Mouse (Mus musculus): ENCODE data around the gene Cntn4. TPM values are rescaled to one million over a fixed set of nuclear protein-coding genes. Genes with fewer than 3 reads are reported as not detected.

Cntn4 gene
- polyA plus RNA-seq, 1 experiment from 2014 or later = 0.29 TPM

DNA sequence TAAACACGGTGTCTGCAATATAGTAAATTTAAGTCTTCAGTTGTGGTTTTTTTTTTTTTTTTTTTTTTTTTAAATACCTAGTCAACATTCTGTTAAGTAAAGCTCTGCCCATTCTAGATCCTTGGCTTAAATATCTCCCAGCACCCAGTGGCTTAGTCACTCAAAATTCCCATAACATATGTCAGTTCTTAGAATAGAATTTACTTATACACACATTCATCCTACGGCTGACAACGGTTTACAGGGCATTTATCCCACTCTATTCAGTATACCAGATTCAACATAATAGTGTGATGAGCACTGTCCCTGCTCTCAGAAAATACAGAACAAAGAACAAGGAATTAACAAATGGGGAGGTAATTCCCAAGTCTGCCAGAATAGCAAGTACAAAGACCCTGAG is 939.6 kb downstream of the Cntn4 start:
- WGBS = 86% methylated on average over 3 of the region's 3 CpGs
- Histone ChIP-seq H3K36me3 (ENCODE audit: control insufficient read depth, insufficient read depth, low read length) (no peaks in the 10 kb centered on the region), H3K4me3 (ENCODE audit: low read length) (no peak overlapping the region), H3K4me2 (ENCODE audit: low read depth, low read length) (no peak overlapping the region), H3K9me3 (ENCODE audit: control insufficient read depth, low read length) (no peaks in the 10 kb centered on the region), H3K4me1 (ENCODE audit: control insufficient read depth, insufficient read depth, low read length) (no peaks in the 10 kb centered on the region), H3K27ac (ENCODE audit: low read length) (no peak overlapping the region), H3K9ac (ENCODE audit: low read depth, low read length) (no peak overlapping the region), H3K27me3 (replicated peaks; ENCODE audit: control insufficient read depth, insufficient read depth, low read length) (no peaks in the 10 kb centered on the region)
- no peak for ATAC-seq

GRCm38 (mm10) chr6:106621188-106621749 is 943.8 kb downstream of the Cntn4 start:
- Histone ChIP-seq H3K4me3 (ENCODE audit: low read length) (no peak overlapping the region), H3K4me1 (ENCODE audit: control insufficient read depth, insufficient read depth, low read length) (no peaks in the 10 kb centered on the region), H3K9me3 (ENCODE audit: control insufficient read depth, low read length) (no peaks in the 10 kb centered on the region), H3K36me3 (ENCODE audit: control insufficient read depth, insufficient read depth, low read length) (no peaks in the 10 kb centered on the region), H3K4me2 (ENCODE audit: low read depth, low read length) (no peak overlapping the region), H3K27me3 (replicated peaks; ENCODE audit: control insufficient read depth, insufficient read depth, low read length) (no peaks in the 10 kb centered on the region), H3K9ac (ENCODE audit: low read depth, low read length) (no peak overlapping the region), H3K27ac (ENCODE audit: low read length) (no peak overlapping the region)
- 74% methylated on average over 5 of the region's 5 CpGs for WGBS
- no peak for ATAC-seq

GRCm38 (mm10) chr6:106643026-106643425 is 965.6 kb downstream of the Cntn4 start:
- 78% methylated on average over 3 of the region's 3 CpGs for whole genome bisulfite sequencing
- Histone ChIP-seq H3K4me2 (ENCODE audit: low read depth, low read length) (no peak overlapping the region), H3K27ac (ENCODE audit: low read length) (no peak overlapping the region), H3K36me3 (ENCODE audit: control insufficient read depth, insufficient read depth, low read length) (no peaks in the 10 kb centered on the region), H3K9me3 (ENCODE audit: control insufficient read depth, low read length) (no peaks in the 10 kb centered on the region), H3K4me3 (ENCODE audit: low read length) (no peak overlapping the region), H3K9ac (ENCODE audit: low read depth, low read length) (no peak overlapping the region), H3K4me1 (ENCODE audit: control insufficient read depth, insufficient read depth, low read length) (no peaks in the 10 kb centered on the region), H3K27me3 (replicated peaks; ENCODE audit: control insufficient read depth, insufficient read depth, low read length) (no peaks in the 10 kb centered on the region)
- no peak for ATAC-seq

GRCm38 (mm10) chr6:106645496-106646211 is 968.2 kb downstream of the Cntn4 start:
- Histone ChIP-seq H3K4me2 (ENCODE audit: low read depth, low read length) (no peak overlapping the region), H3K9me3 (ENCODE audit: control insufficient read depth, low read length) (no peaks in the 10 kb centered on the region), H3K27ac (ENCODE audit: low read length) (no peak overlapping the region), H3K27me3 (replicated peaks; ENCODE audit: control insufficient read depth, insufficient read depth, low read length) (no peaks in the 10 kb centered on the region), H3K9ac (ENCODE audit: low read depth, low read length) (no peak overlapping the region), H3K4me1 (ENCODE audit: control insufficient read depth, insufficient read depth, low read length) (no peaks in the 10 kb centered on the region), H3K36me3 (ENCODE audit: control insufficient read depth, insufficient read depth, low read length) (no peaks in the 10 kb centered on the region), H3K4me3 (ENCODE audit: low read length) (no peak overlapping the region)
- ATAC-seq = no peak
- 33% methylated on average over 5 of the region's 5 CpGs for WGBS

DNA sequence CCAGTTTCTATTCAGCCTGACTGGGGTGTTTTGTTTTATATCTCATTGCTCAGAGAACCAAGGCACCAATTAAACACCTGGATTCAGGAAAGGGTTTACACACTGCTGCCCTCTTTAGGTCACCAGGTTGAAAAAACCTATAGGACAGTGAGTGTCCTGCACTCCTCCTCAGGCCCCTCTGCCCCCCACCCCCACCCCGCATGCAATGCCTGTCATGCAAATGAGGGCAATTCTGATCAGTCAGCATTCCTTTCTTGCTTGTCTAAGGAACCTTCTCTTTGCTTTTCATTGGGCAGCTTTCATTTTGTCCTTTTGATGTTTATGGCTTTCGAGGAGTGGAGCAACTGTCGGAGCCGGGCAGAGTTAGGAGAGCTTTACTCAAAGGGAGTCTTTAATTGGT is 969.5 kb downstream of the Cntn4 start:
- WGBS = 15% methylated on average over 4 of the region's 4 CpGs

DNA sequence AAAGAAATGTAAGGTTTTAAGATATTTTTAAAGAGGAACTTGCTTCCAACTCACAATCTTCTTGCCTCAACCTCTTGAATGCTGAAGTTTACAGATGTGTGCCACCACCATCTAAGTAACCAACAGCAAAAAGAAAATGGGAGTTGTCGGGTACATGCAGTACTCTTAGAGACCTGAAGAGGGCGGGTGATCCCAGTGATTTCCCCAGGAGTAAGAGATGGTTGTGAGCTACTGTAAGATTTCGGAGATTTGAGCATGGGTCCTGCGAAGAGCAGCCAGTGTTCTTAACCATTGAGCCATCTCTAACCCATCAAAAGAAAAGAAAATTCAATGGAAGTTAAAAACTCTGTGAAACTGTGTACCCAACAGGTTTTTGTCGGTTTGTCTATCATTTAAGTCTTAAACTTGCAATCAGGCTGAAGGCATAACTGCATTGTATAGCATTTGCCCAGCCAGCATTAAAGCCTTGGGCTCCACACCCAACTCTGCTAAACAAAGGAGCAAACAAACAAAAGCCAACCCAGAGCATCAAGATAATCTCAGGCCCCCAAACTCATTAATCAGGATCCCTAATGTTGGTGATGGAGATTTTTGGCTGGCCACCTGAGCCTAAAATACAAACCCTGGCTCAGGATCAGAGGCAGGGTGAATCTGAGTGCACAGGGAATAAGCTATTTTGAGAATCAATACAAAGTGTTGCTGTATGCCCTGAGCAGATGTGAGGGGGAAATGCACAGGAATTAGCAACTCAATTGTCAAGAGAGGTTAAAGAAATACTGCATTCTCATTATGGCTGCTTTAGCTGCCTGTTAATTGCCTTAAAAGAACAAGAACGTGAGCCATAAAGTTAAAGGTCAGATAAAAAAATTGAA is 986.6 kb downstream of the Cntn4 start:
- Histone ChIP-seq H3K9me3 (ENCODE audit: control insufficient read depth, low read length) (no peaks in the 10 kb centered on the region), H3K27ac (ENCODE audit: low read length) (no peak overlapping the region), H3K4me3 (ENCODE audit: low read length) (no peak overlapping the region), H3K36me3 (ENCODE audit: control insufficient read depth, insufficient read depth, low read length) (no peaks in the 10 kb centered on the region), H3K9ac (ENCODE audit: low read depth, low read length) (no peak overlapping the region), H3K4me1 (ENCODE audit: control insufficient read depth, insufficient read depth, low read length) (no peaks in the 10 kb centered on the region), H3K27me3 (replicated peaks; ENCODE audit: control insufficient read depth, insufficient read depth, low read length) (no peaks in the 10 kb centered on the region), H3K4me2 (ENCODE audit: low read depth, low read length) (no peak overlapping the region)
- 38% methylated on average over 6 of the region's 6 CpGs for WGBS
- no peak for ATAC-seq

More for the DNA sequence above, 969.5 kb downstream of the Cntn4 start:
- Histone ChIP-seq H3K4me1 (ENCODE audit: control insufficient read depth, insufficient read depth, low read length) (no peaks in the 10 kb centered on the region), H3K27ac (ENCODE audit: low read length) (no peak overlapping the region), H3K9me3 (ENCODE audit: control insufficient read depth, low read length) (no peaks in the 10 kb centered on the region), H3K36me3 (ENCODE audit: control insufficient read depth, insufficient read depth, low read length) (no peaks in the 10 kb centered on the region), H3K9ac (ENCODE audit: low read depth, low read length) (no peak overlapping the region), H3K4me3 (ENCODE audit: low read length) (no peak overlapping the region), H3K27me3 (replicated peaks; ENCODE audit: control insufficient read depth, insufficient read depth, low read length) (no peaks in the 10 kb centered on the region), H3K4me2 (ENCODE audit: low read depth, low read length) (no peak overlapping the region)
- no peak for ATAC-seq

DNA sequence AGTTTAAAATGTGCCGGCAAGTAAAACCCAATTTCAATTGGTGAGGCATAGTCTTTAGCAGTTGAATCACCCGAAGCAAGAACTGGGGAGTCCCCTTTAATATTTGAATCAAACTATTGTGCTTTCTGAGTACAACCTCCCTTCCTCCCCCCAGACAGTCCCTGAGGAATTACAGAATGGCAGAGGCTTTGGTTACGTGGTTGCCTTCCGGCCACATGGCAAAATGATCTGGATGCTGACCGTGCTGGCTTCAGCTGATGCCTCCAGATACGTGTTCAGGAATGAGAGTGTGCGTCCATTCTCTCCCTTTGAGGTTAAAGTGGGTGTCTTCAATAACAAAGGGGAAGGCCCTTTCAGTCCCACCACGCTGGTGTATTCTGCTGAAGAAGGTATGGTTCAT is 998.1 kb downstream of the Cntn4 start:
- no peak overlapping the region for H3K4me3 ChIP-seq (ENCODE audit: low read length)
- H3K9ac ChIP-seq (ENCODE audit: low read depth, low read length) = no peak overlapping the region
- no peaks in the 10 kb centered on the region for H3K36me3 ChIP-seq (ENCODE audit: control insufficient read depth, insufficient read depth, low read length)
- H3K4me1 ChIP-seq (ENCODE audit: control insufficient read depth, insufficient read depth, low read length) = no peaks in the 10 kb centered on the region
- no peak overlapping the region for H3K27ac ChIP-seq (ENCODE audit: low read length)
- no peaks in the 10 kb centered on the region for H3K27me3 ChIP-seq (replicated peaks; ENCODE audit: control insufficient read depth, insufficient read depth, low read length)
- no peak overlapping the region for H3K4me2 ChIP-seq (ENCODE audit: low read depth, low read length)
- 83% methylated on average over 8 of the region's 8 CpGs for WGBS
- no peaks in the 10 kb centered on the region for H3K9me3 ChIP-seq (ENCODE audit: control insufficient read depth, low read length)
- ATAC-seq = no peak

GRCm38 (mm10) chr6:106701931-106702330 is 1024.5 kb downstream of the Cntn4 start:
- Histone ChIP-seq H3K9me3 (ENCODE audit: control insufficient read depth, low read length) (no peaks in the 10 kb centered on the region), H3K27me3 (replicated peaks; ENCODE audit: control insufficient read depth, insufficient read depth, low read length) (no peaks in the 10 kb centered on the region), H3K36me3 (ENCODE audit: control insufficient read depth, insufficient read depth, low read length) (no peaks in the 10 kb centered on the region), H3K9ac (ENCODE audit: low read depth, low read length) (no peak overlapping the region), H3K4me2 (ENCODE audit: low read depth, low read length) (no peak overlapping the region), H3K4me3 (ENCODE audit: low read length) (no peak overlapping the region), H3K4me1 (ENCODE audit: control insufficient read depth, insufficient read depth, low read length) (no peaks in the 10 kb centered on the region), H3K27ac (ENCODE audit: low read length) (no peak overlapping the region)
- 63% methylated on average over 3 of the region's 3 CpGs for WGBS
- ATAC-seq = no peak

- no peaks in the 10 kb centered on the region for H3K27me3 ChIP-seq (replicated peaks; ENCODE audit: control insufficient read depth, insufficient read depth, low read length)
- no peak overlapping the region for H3K4me3 ChIP-seq (ENCODE audit: low read length)
- 53% methylated on average over 3 of the region's 3 CpGs for WGBS
- no peaks in the 10 kb centered on the region for H3K4me1 ChIP-seq (ENCODE audit: control insufficient read depth, insufficient read depth, low read length)
- H3K9ac ChIP-seq (ENCODE audit: low read depth, low read length) = no peak overlapping the region
- H3K4me2 ChIP-seq (ENCODE audit: low read depth, low read length) = no peak overlapping the region
- H3K36me3 ChIP-seq (ENCODE audit: control insufficient read depth, insufficient read depth, low read length) = no peaks in the 10 kb centered on the region
- ATAC-seq = no peak
- no peaks in the 10 kb centered on the region for H3K9me3 ChIP-seq (ENCODE audit: control insufficient read depth, low read length)
- H3K27ac ChIP-seq (ENCODE audit: low read length) = no peak overlapping the region
Observed at GRCm38 (mm10) chr6:106705506-106706035, 1028.1 kb downstream of the Cntn4 start.

All from intestine, embryonic 16.5 days (tissue).